Mouse (Mus musculus): ENCODE results near the gene Cnga3. TPM values are rescaled to one million over a fixed set of nuclear protein-coding genes. Genes with fewer than 3 reads are reported as not detected.

Gene Cnga3
- polyA plus RNA-seq, 1 experiment from 2014 or later = not detected

GRCm38 (mm10) chr1:37308743-37309100 is 94.5 kb downstream of the Cnga3 start:
- no peak overlapping the region for H3K4me3 ChIP-seq
- ATAC-seq (ENCODE audit: insufficient number of reproducible peaks, low FRiP score, low TSS enrichment, low read depth) = no peak
- no peaks in the 10 kb centered on the region for H3K36me3 ChIP-seq
- no peaks in the 10 kb centered on the region for H3K9me3 ChIP-seq
- no peak overlapping the region for H3K9ac ChIP-seq
- no peak overlapping the region for H3K4me2 ChIP-seq
- H3K27me3 ChIP-seq = no peaks in the 10 kb centered on the region
- no peaks in the 10 kb centered on the region for H3K4me1 ChIP-seq
- WGBS = 80% methylated on average over 3 of the region's 3 CpGs
- no peak overlapping the region for H3K27ac ChIP-seq

- H3K27ac ChIP-seq = no peak overlapping the region
- no peaks in the 10 kb centered on the region for H3K27me3 ChIP-seq
- no peak overlapping the region for H3K9ac ChIP-seq
- H3K4me2 ChIP-seq = no peak overlapping the region
- 99% methylated on average over 4 of the region's 4 CpGs for WGBS
- no peaks in the 10 kb centered on the region for H3K36me3 ChIP-seq
- no peak overlapping the region for H3K4me3 ChIP-seq
- no peak for ATAC-seq (ENCODE audit: insufficient number of reproducible peaks, low FRiP score, low TSS enrichment, low read depth)
- no peaks in the 10 kb centered on the region for H3K4me1 ChIP-seq
- no peaks in the 10 kb centered on the region for H3K9me3 ChIP-seq
These were observed 95.8 kb downstream of the Cnga3 start for GRCm38 (mm10) chr1:37309939-37310515.

Other genes starting within 250 kb of the Cnga3 start
- gene Vwa3b, start 187.8 kb upstream of the Cnga3 start, polyA plus RNA-seq (2015; fragmentation: Nextera tagmentation; extraction: Ambion mirVana) = 1.2 and 1.7 TPM in 2 replicates
- 16.9 and 18.4 TPM in 2 replicates for gene Inpp4a, start 85.4 kb downstream of the Cnga3 start, polyA plus RNA-seq (2015; fragmentation: Nextera tagmentation; extraction: Ambion mirVana)
- 46.1 and 47.1 TPM in 2 replicates for gene Coa5, start 215.7 kb downstream of the Cnga3 start, polyA plus RNA-seq (2015; fragmentation: Nextera tagmentation; extraction: Ambion mirVana)
- 145 and 150 TPM in 2 replicates for gene Unc50, start 215.7 kb downstream of the Cnga3 start, polyA plus RNA-seq (2015; fragmentation: Nextera tagmentation; extraction: Ambion mirVana)

All from limb, embryonic 15.5 days (tissue).